Mouse (Mus musculus): ENCODE data around the gene Tnni3k.
A peak's percentile ranks its signal among the peaks of the same experiment; 100 is the strongest.

The Tnni3k gene

GRCm38 (mm10) chr3:154834373-154834772 lies 220.8 kb downstream of the Tnni3k start:
- no peak for DNase-seq (ENCODE audit: low read depth, low spot score)

GRCm38 (mm10) chr3:154825739-154826138 lies 229.5 kb downstream of the Tnni3k start:
- DNase-seq (ENCODE audit: low read depth, low spot score): no peak

- no peak for DNase-seq (ENCODE audit: low read depth, low spot score)
Measured at GRCm38 (mm10) chr3:154824713-154825112, 230.5 kb downstream of the Tnni3k start.

GRCm38 (mm10) chr3:154819684-154820083 lies 235.5 kb downstream of the Tnni3k start:
- DNase-seq (ENCODE audit: low read depth, low spot score): peak; percentile 83

- DNase-seq (ENCODE audit: low read depth, low spot score): peak; percentile 58
Measured at GRCm38 (mm10) chr3:154817732-154818131, 237.5 kb downstream of the Tnni3k start.

- peak; percentile 28 for DNase-seq (ENCODE audit: low read depth, low spot score)
Measured at GRCm38 (mm10) chr3:154816801-154817625, 238.2 kb downstream of the Tnni3k start.

DNA sequence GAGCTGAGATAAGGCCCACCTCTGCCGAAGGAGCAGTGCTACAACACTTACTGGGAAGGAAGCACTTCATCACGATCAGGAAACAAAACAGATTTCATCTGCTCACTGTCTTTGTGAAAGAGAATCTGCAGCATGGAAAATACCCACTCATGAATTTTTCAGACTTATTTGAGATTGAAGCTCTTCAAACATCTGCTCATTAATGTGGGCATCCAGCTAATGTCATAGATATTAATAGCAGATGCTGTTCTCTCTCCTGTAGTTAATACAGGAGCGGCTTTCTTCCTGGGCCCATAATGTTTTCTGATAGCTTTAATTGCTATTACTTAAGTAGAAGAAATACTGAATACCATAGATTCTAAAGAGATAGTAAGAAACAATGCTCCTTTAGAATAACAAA lies 239.0 kb downstream of the Tnni3k start:
- no peak for DNase-seq (ENCODE audit: low read depth, low spot score)

DNA sequence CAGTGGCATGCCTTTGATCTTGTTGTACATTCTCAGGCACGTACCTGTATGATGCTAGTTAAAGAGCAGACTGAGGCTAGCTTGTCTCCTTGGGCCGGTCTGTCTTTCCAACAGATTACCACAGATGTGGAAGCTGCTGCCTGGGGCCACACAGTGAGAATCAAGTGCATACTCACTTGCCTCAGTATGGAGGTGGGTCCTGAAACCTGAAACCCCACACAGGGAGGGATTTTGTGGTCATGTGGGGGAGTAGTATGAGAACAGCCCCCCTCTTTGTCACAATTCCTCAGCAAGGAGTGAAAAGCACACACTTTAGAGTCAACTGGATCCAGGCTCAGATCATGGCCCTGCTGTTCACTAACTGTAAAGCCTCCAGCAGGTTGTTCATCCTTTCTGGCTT lies 239.6 kb downstream of the Tnni3k start:
- DNase-seq (ENCODE audit: low read depth, low spot score): peak; percentile 35

DNA sequence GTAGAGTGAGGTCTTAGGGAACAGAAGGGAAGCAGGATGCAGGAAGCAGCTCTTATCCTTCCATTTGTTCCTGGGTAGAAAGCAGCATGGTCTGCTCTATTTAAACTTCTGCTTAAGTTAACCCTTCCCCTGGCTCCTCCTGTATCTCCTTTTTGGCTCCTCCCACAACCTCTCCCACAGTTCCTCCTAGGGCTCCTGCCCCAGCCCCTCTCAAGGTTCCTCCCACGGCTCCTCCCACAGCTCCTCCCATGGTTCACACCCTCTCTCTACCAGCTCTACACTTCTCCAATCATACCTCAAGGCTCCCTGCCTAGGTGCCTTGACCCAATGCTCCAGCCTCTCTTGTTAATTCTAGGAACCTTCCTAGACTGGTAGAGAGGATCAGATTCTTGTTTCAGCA lies 242.3 kb downstream of the Tnni3k start:
- DNase-seq (ENCODE audit: low read depth, low spot score): no peak

DNA sequence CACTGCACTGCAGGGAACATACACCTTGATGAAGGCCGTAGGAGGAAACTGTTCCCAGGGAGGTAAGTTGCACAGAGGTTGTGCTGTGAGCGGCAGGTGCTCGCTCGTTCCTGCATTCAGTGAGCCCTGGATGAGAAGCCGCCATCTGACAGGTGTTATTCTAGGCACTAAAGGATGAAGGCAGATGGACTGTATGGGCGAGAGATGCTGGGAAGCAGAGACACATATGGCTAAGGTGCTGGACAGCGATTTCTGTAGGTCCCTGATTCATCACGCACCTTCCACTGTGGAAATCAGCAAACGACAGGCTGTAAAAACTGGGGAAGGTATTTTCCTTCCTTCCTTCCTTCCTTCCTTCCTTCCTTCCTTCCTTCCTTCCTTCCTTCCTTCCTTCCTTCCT lies 243.4 kb downstream of the Tnni3k start:
- no peak for DNase-seq (ENCODE audit: low read depth, low spot score)

DNA sequence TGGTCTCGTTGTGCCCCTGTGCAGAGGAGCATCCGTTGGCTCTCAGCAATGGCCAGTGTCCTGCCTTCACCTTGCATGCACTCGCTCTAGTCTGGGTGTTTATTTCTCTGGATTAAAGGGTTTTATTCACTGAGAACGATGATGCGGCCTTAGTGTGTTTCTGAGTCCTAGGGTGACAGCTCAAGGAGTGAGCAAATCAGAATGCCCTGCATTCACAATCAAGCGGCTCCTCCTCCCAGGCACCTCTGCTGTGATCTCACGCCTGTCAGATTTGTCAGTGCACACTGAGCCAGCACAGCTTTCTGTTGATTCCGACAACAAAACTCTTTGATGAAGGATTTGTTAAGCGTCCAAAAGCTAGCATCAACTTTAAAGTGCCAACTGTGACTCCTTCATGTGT lies 243.9 kb downstream of the Tnni3k start:
- no peak for DNase-seq (ENCODE audit: low read depth, low spot score)

- DNase-seq (ENCODE audit: low read depth, low spot score): no peak
Measured at GRCm38 (mm10) chr3:154810273-154810870, 244.8 kb downstream of the Tnni3k start.

- DNase-seq (ENCODE audit: low read depth, low spot score): peak; percentile 12
Measured at GRCm38 (mm10) chr3:154806626-154807025, 248.6 kb downstream of the Tnni3k start.

GRCm38 (mm10) chr3:154800888-154801429 lies 254.2 kb downstream of the Tnni3k start:
- no peak for DNase-seq (ENCODE audit: low read depth, low spot score)

GRCm38 (mm10) chr3:154800454-154800853 lies 254.8 kb downstream of the Tnni3k start:
- no peak for DNase-seq (ENCODE audit: low read depth, low spot score)

DNA sequence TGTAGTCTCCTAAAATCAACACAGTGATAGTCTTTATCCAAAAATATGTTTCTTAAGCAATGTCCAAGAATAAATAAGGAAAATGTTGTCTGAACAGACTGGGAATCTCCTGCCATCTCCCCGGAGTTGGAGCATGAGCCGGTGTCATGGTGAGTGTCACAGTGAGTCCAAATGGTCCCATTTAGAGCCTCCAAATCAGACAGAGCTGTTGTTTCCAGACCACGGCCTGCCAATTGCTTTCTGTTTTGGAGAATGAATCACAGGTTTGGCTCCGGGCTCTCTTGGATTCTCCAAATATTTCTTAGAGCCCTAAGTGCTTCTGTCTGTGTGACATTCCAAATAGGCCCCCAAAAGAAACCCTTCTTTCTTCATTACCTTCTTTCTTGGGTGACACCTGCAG lies 256.4 kb downstream of the Tnni3k start:
- DNase-seq (ENCODE audit: low read depth, low spot score): no peak

- no peak for DNase-seq (ENCODE audit: low read depth, low spot score)
Measured at GRCm38 (mm10) chr3:154793571-154793970, 261.6 kb downstream of the Tnni3k start.

DNA sequence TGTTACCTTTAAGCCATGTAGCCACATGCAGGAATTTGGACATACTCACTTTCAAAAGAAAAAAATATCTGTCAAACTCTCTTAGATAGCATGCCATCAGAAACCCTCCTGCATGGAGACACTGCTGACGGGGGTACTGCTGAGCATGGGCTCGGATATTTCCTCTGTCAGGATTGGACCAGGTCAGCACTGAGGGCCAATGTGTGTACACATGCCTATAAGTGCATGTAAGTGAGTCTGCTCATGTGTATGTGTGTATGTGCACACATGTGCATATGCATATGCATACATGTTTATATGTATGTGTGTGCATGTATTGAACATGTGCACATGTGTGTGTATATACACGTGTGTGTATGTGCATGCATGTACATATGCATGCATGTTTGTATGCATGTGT lies 267.6 kb downstream of the Tnni3k start:
- DNase-seq (ENCODE audit: low read depth, low spot score): no peak

- no peak for DNase-seq (ENCODE audit: low read depth, low spot score)
Measured at GRCm38 (mm10) chr3:154786354-154786753, 268.9 kb downstream of the Tnni3k start.

DNA sequence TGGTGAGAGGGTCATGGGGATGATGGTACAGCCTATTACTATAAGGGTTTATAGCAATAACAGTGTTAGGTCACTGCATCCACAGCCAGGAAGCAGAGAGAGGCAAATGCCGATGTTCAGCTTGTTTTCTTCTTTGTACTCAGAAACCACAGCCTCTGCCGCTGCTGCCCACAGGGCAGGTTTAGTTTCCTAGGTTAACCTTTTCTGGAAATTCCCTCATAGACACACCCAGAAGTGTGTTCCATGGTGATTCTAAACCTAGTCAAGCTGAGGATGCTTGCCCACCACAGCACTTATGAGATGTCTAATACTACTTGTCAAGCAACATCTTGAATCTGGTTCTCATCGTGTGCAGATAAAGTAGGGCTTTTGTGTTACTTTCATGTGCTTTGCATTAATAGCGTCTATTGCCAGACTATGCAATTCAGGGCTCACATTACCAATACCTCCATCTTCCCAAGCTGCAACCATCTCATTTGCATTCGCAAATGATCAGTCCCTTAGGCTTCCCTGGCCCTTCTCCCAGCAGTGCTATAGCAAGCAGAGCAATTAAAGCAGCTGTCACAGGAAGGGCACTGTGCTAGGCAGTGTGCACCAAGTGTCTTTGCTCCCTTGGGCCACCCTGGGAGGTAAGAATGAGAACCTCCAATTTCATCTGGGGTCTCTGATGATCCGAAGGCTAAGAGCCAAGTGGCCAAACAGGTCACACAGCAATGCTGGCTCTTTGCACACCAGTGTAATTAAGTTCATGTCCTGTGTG lies 276.2 kb downstream of the Tnni3k start:
- no peak for DNase-seq (ENCODE audit: low read depth, low spot score)

DNA sequence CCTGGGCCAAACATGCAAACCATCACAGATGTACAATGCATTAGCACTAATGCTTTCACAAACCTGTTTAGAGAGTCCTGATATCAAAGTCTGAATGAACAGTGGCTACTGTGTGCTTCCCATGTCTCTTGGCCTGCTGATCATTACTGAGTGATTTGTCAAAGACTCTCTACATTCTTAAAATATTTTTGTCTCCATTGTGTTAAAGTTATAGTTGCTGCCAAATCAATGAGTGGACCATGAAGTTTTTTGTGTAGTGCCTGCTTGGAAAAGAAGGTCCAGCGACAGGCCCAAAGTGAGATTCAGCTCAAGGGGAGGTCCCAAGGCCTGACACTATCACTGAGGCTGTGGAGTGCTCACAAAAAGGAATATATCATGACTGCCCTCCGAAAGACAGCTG lies 283.6 kb downstream of the Tnni3k start:
- DNase-seq (ENCODE audit: low read depth, low spot score): no peak

DNA sequence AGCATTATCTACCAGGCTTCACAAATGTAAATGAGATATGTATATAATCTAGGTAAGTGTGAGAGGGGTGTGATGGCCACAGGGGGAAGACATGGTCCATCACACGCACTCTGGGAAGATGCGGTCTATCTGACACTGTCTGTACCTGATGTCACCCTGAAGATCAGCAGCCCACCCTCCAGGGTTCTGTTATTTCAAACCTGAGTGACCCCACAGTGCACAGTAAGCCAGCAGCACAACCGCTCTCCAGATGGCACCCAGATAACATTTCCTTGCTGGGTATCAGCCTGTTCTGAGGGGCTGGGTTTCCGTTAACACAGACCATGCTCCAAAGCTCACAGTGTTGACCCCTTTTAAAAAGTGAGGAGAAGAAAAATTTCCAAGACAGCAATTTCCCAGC lies 288.9 kb downstream of the Tnni3k start:
- peak; percentile 26 for DNase-seq (ENCODE audit: low read depth, low spot score)

Data from forelimb bud, embryonic 11.5 days (tissue).